Mouse (Mus musculus): ENCODE data around the gene Adam11. TPM values are rescaled to one million over a fixed set of nuclear protein-coding genes. Genes with fewer than 3 reads are reported as not detected.

The Adam11 gene
- polyA plus RNA-seq, 1 experiment from 2014 or later = 4.9 TPM

DNA sequence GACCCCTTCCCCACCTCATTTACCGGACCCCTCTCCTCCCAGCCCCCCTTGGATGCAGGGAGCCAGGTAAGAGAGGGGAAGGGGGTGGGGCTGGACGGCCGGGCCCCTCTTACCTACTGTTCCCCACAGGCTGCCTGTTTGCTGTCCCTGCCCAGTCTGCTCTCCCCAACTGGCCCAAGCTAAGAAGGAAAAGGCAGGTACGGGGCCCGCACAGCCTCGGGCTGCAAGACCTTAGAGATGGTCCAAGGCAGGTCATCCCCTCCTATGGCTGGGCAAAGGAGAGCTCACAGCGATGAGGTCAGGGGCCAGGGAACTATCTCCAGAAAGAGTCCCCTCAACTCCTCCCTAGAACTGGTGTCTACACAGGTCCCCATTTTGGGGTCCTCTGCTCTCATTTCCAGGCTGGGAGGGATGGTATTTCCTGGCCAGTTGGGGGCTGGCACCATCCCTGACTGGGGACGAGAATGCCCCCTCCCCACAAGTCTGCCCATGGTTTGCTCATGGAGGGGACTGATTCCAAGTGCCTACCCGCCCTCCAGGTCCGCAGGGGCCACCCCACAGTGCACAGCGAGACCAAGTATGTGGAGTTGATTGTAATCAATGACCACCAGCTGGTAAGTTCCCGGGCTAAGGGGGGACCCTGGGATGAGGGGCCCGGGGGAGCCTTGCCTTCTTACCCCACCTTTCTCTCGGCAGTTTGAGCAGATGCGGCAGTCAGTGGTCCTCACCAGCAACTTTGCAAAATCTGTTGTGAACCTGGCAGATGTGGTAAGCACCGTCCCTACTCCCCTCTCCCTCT lies 10.9 kb downstream of the Adam11 start:
- DNase-seq (ENCODE audit: low spot score) (no peak), ATAC-seq (replicated peaks; ENCODE audit: low FRiP score, low TSS enrichment, low read depth) (no peak)
- Histone ChIP-seq H3K4me2 (ENCODE audit: low read length) (no peak overlapping the region), H3K9me3 (ENCODE audit: control insufficient read depth, low read length) (no peaks in the 10 kb centered on the region), H3K4me1 (replicated peaks; ENCODE audit: control insufficient read depth, insufficient read depth, low read length) (peaks cover 25% of the 10 kb centered on the region), H3K36me3 (ENCODE audit: control insufficient read depth, insufficient read depth, low read length) (0 out of 2 replicates have a peak, but pooled peaks cover 3% of the 10 kb centered on the region), H3K27me3 (replicated peaks; ENCODE audit: control insufficient read depth, insufficient read depth, low read length) (no peaks in the 10 kb centered on the region), H3K27ac (ENCODE audit: low read depth) (no peak overlapping the region), H3K9ac (ENCODE audit: low read length) (no peak overlapping the region), H3K4me3 (ENCODE audit: low read depth, low read length) (no peak overlapping the region)
- WGBS = 35% methylated on average over 16 of the region's 16 CpGs

DNA sequence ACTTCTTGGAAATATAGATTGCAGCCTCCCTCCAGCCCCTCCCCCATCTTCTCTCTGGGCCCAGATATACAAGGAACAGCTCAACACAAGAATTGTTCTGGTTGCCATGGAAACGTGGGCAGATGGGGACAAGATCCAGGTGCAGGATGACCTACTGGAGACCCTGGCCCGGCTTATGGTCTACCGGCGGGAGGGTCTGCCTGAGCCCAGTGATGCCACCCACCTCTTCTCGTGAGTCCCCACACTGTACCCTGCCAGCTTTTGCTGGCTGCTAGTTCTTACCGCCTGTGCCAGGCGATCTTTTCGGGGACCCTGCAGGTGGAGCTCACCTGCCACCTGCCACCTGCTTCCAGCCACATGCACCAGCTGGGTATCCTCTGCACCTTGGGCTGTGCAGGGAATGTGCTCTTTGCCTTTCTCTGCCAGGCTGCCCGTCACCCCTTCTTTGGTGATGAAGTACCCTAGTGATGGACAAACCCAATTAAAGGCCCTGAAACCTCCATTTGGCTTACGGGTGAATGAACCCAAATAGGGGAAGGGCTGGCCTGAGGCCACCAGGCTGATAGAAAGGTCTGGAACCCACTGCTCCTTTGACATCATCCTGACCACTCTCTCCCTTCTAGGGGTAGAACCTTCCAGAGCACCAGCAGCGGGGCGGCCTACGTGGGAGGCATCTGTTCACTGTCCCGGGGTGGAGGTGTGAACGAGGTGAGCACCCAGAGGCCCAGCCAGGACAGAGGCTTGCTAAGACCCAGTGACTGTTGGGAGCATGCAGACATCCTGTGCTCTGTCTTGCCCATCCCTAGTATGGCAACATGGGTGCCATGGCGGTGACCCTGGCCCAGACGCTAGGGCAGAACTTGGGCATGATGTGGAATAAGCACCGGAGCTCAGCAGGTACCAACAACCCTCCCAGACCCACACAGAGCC lies 11.8 kb downstream of the Adam11 start:
- H3K27ac ChIP-seq (ENCODE audit: low read depth) = no peak overlapping the region
- H3K4me1 ChIP-seq (replicated peaks; ENCODE audit: control insufficient read depth, insufficient read depth, low read length) = peaks cover 30% of the 10 kb centered on the region
- 0 out of 2 replicates have a peak, but pooled peaks cover 3% of the 10 kb centered on the region for H3K36me3 ChIP-seq (ENCODE audit: control insufficient read depth, insufficient read depth, low read length)
- DNase-seq (ENCODE audit: low spot score) (no peak), ATAC-seq (replicated peaks; ENCODE audit: low FRiP score, low TSS enrichment, low read depth) (no peak)
- WGBS = 65% methylated on average over 18 of the region's 18 CpGs
- no peaks in the 10 kb centered on the region for H3K9me3 ChIP-seq (ENCODE audit: control insufficient read depth, low read length)
- no peaks in the 10 kb centered on the region for H3K27me3 ChIP-seq (replicated peaks; ENCODE audit: control insufficient read depth, insufficient read depth, low read length)
- H3K9ac ChIP-seq (ENCODE audit: low read length) = no peak overlapping the region
- no peak overlapping the region for H3K4me2 ChIP-seq (ENCODE audit: low read length)
- H3K4me3 ChIP-seq (ENCODE audit: low read depth, low read length) = no peak overlapping the region

DNA sequence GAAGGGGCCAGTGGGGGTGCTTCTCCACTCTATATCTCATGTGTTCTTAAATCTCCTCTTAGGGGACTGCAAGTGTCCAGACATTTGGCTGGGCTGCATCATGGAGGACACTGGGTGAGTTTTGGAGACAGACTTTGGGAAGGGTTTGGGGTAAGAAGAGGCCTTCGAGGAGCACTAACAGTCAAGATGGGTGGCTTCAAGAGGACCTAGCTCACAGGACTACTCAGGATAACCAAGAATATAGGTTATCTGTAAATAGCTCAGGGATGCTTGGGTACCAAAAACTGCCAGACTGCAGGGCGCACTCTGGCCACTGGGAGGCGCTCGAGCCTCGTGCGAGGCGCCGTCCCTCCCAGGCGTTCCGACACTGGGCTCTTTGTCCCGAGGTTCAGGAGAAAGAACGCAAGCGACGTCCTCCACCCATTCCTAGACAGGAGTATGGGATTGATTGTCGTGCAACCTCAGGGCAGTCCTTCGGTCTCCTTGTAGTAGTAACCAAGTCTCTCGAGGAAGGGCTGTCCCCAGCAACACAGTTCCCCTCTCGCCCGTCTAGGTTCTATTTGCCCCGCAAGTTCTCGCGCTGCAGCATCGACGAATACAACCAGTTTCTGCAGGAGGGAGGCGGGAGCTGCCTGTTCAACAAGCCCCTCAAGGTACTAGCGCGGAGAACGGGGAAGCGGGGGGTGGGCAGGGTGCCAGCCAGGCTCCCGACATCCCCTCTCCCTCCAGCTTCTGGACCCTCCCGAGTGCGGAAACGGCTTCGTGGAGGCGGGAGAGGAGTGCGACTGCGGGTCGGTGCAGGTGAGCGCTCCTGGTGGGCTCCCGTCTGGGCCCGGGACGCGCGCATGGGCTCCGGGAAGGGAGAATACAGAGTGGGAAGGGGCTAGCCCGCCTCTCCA lies 12.7 kb downstream of the Adam11 start:
- Histone ChIP-seq H3K27ac (ENCODE audit: low read depth) (peak overlapping the region; percentile 89), H3K4me3 (ENCODE audit: low read depth, low read length) (peak overlapping the region; percentile 52), H3K9me3 (ENCODE audit: control insufficient read depth, low read length) (no peaks in the 10 kb centered on the region), H3K4me2 (ENCODE audit: low read length) (peak overlapping the region; percentile 74), H3K4me1 (replicated peaks; ENCODE audit: control insufficient read depth, insufficient read depth, low read length) (peaks cover 38% of the 10 kb centered on the region), H3K36me3 (ENCODE audit: control insufficient read depth, insufficient read depth, low read length) (0 out of 2 replicates have a peak, but pooled peaks cover 3% of the 10 kb centered on the region), H3K9ac (ENCODE audit: low read length) (peak overlapping the region; percentile 58), H3K27me3 (replicated peaks; ENCODE audit: control insufficient read depth, insufficient read depth, low read length) (no peaks in the 10 kb centered on the region)
- peak; percentile 99 for DNase-seq (ENCODE audit: low spot score)
- under 1% methylated on average over 45 of the region's 46 CpGs for WGBS
- peak; percentile 42 for ATAC-seq (replicated peaks; ENCODE audit: low FRiP score, low TSS enrichment, low read depth)

DNA sequence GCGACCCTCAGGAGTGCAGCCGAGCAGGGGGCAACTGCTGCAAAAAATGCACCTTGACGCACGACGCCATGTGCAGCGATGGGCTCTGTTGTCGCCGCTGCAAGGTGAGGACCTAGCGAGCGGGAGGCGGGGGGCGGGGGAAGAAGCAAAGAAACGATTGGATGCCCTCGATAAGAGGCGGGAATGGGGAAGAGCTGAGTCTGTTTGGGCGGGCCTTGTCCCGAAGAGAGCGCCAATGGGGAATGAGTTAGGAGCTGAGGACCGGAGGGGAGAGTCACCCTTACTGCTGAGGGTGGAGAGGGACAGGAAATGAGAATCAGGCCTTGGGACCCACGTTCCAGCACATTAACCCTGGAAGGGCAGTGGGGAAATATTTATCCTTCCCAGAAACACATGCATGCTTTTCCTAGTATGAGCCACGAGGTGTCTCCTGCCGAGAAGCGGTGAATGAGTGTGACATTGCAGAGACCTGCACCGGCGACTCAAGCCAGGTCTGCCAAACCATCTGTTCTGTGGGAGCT lies 13.4 kb downstream of the Adam11 start:
- Histone ChIP-seq H3K9me3 (ENCODE audit: control insufficient read depth, low read length) (no peaks in the 10 kb centered on the region), H3K27me3 (replicated peaks; ENCODE audit: control insufficient read depth, insufficient read depth, low read length) (no peaks in the 10 kb centered on the region), H3K4me1 (replicated peaks; ENCODE audit: control insufficient read depth, insufficient read depth, low read length) (peaks cover 33% of the 10 kb centered on the region), H3K36me3 (ENCODE audit: control insufficient read depth, insufficient read depth, low read length) (0 out of 2 replicates have a peak, but pooled peaks cover 3% of the 10 kb centered on the region), H3K27ac (ENCODE audit: low read depth) (peak overlapping the region; percentile 89), H3K9ac (ENCODE audit: low read length) (peak overlapping the region; percentile 58), H3K4me3 (ENCODE audit: low read depth, low read length) (peak overlapping the region; percentile 52), H3K4me2 (ENCODE audit: low read length) (peak overlapping the region; percentile 74)
- peak; percentile 95 for DNase-seq (ENCODE audit: low spot score)
- ATAC-seq (replicated peaks; ENCODE audit: low FRiP score, low TSS enrichment, low read depth) = peak; percentile 87
- WGBS = under 1% methylated on average over 25 of the region's 25 CpGs

DNA sequence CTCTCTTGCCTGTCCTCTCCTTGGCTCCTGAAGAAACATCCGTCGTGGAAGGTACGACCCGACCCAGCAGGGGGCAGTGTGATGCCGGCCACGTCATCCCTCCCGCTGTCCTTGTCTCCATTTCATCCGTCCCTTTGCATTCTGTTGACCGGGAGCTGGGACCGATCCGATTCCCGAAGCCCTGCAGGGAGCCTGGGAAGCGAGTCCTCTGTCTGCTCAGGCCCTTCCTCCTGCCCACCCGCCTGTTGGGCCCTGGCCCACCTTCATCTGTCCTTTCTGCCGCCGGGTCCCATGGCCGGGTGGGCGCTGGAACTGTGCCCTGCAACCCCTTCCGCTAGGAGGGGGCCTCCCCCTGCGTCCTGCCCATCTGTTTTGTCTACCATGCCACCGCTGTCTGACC lies 16.4 kb downstream of the Adam11 start:
- peak overlapping the region; percentile 20; the same call in 1 of the 2 replicates for H3K9ac ChIP-seq (ENCODE audit: low read length)
- no peaks in the 10 kb centered on the region for H3K9me3 ChIP-seq (ENCODE audit: control insufficient read depth, low read length)
- DNase-seq (ENCODE audit: low spot score) (peak; percentile 89), ATAC-seq (replicated peaks; ENCODE audit: low FRiP score, low TSS enrichment, low read depth) (no peak)
- H3K4me3 ChIP-seq (ENCODE audit: low read depth, low read length) = peak overlapping the region; percentile 1; the same call in 1 of the 2 replicates
- 0 out of 2 replicates have a peak overlapping the region, but pooled peaks have one; percentile 0 for H3K27ac ChIP-seq (ENCODE audit: low read depth)
- 35% methylated on average over 21 of the region's 21 CpGs for WGBS
- peaks cover 18% of the 10 kb centered on the region for H3K4me1 ChIP-seq (replicated peaks; ENCODE audit: control insufficient read depth, insufficient read depth, low read length)
- 0 out of 2 replicates have a peak, but pooled peaks cover 3% of the 10 kb centered on the region for H3K36me3 ChIP-seq (ENCODE audit: control insufficient read depth, insufficient read depth, low read length)
- H3K27me3 ChIP-seq (replicated peaks; ENCODE audit: control insufficient read depth, insufficient read depth, low read length) = no peaks in the 10 kb centered on the region
- peak overlapping the region; percentile 28 for H3K4me2 ChIP-seq (ENCODE audit: low read length)

DNA sequence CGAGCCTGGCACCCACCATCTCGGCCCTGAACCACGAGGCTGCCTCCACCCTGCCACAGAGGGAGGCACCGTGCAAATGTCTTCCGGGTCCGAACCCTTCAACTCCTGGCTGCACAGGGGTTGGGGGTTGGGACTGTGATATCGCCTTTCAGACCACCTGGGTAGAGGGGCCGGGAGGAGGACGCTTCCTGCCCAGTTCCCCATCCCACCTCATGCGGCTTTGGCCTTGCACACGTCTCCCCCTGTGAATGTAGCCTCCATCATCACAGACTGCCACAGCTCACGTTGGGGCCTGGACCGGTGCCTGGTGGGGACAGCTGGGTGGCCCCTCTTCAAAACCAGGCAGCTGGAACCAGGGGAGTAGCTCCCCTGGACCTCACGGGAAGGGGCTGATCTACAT lies 16.9 kb downstream of the Adam11 start:
- ATAC-seq (replicated peaks; ENCODE audit: low FRiP score, low TSS enrichment, low read depth) (no peak), DNase-seq (ENCODE audit: low spot score) (peak; percentile 62)
- Histone ChIP-seq H3K9me3 (ENCODE audit: control insufficient read depth, low read length) (no peaks in the 10 kb centered on the region), H3K4me1 (replicated peaks; ENCODE audit: control insufficient read depth, insufficient read depth, low read length) (peaks cover 18% of the 10 kb centered on the region), H3K27me3 (replicated peaks; ENCODE audit: control insufficient read depth, insufficient read depth, low read length) (no peaks in the 10 kb centered on the region), H3K4me3 (ENCODE audit: low read depth, low read length) (no peak overlapping the region), H3K27ac (ENCODE audit: low read depth) (peak overlapping the region; percentile 0; the same call in 1 of the 2 replicates), H3K36me3 (ENCODE audit: control insufficient read depth, insufficient read depth, low read length) (0 out of 2 replicates have a peak, but pooled peaks cover 3% of the 10 kb centered on the region), H3K4me2 (ENCODE audit: low read length) (0 out of 2 replicates have a peak overlapping the region, but pooled peaks have one; percentile 28), H3K9ac (ENCODE audit: low read length) (peak overlapping the region; percentile 20; the same call in 1 of the 2 replicates)
- WGBS = 23% methylated on average over 14 of the region's 14 CpGs

DNA sequence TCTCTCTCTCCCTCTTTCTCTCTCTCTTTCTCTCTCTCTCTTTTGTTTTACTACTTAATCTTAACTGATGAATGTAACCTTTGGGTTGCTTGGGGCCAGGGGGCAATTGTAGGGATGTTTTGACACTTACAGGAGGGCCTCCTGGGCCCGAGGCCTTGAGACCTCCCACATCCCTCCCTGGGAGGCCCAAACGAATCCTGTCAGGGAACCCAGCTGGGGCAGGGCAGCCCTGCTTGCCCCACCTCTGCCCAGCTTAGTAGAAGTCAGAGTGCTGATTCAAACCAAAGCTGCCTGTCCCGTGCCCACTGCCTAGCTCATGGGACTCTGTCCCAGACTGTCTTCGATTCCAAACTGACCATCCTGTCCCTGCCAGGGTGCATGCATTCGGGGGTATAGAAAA lies 17.4 kb downstream of the Adam11 start:
- H3K27ac ChIP-seq (ENCODE audit: low read depth) = no peak overlapping the region
- no peak overlapping the region for H3K9ac ChIP-seq (ENCODE audit: low read length)
- DNase-seq (ENCODE audit: low spot score) = no peak
- WGBS = 48% methylated on average over 5 of the region's 5 CpGs
- H3K4me2 ChIP-seq (ENCODE audit: low read length) = no peak overlapping the region
- H3K27me3 ChIP-seq (replicated peaks; ENCODE audit: control insufficient read depth, insufficient read depth, low read length) = no peaks in the 10 kb centered on the region
- no peak overlapping the region for H3K4me3 ChIP-seq (ENCODE audit: low read depth, low read length)
- 0 out of 2 replicates have a peak, but pooled peaks cover 3% of the 10 kb centered on the region for H3K36me3 ChIP-seq (ENCODE audit: control insufficient read depth, insufficient read depth, low read length)
- no peak for ATAC-seq (replicated peaks; ENCODE audit: low FRiP score, low TSS enrichment, low read depth)
- H3K9me3 ChIP-seq (ENCODE audit: control insufficient read depth, low read length) = no peaks in the 10 kb centered on the region
- H3K4me1 ChIP-seq (replicated peaks; ENCODE audit: control insufficient read depth, insufficient read depth, low read length) = peaks cover 18% of the 10 kb centered on the region
